Mouse (Mus musculus): ENCODE data around the gene Lrrc25. TPM values are rescaled to one million over a fixed set of nuclear protein-coding genes. Genes with fewer than 3 reads are reported as not detected.
"Not testable (repeated sequence)": the region's sequence is repeated elsewhere in the genome, so short reads cannot be mapped to it uniquely, and the experiment has no call there.

The Lrrc25 gene
- polyA plus RNA-seq, 1 experiment, result not detected

GRCm38 (mm10) chr8:70577207-70577606 lies 38.7 kb upstream of the Lrrc25 start:
- H3K27me3 ChIP-seq (ENCODE audit: control insufficient read depth, insufficient read depth, insufficient read length), result no peaks in the 10 kb centered on the region
- peaks cover 6% of the 10 kb centered on the region for H3K36me3 ChIP-seq (ENCODE audit: control insufficient read depth, insufficient read depth)
- no peak overlapping the region for H3K4me2 ChIP-seq (ENCODE audit: low read depth)
- no peak for TF ChIP-seq E2F4 (IDR thresholded peaks at IDR 0.05; ENCODE audit: insufficient read depth)
- TF ChIP-seq POLR2A (IDR thresholded peaks at IDR 0.05; ENCODE audit: insufficient read length, low read depth), result no peak
- TF ChIP-seq USF1 (IDR thresholded peaks at IDR 0.05; ENCODE audit: low read depth), result no peak
- no peak for TF ChIP-seq MAX (IDR thresholded peaks at IDR 0.05; ENCODE audit: low read depth)
- no peak for TF ChIP-seq CEBPB (IDR thresholded peaks at IDR 0.05; ENCODE audit: insufficient read depth, poor library complexity, severe bottlenecking)
- no peak for TF ChIP-seq POLR2AphosphoS2 (IDR thresholded peaks at IDR 0.05; ENCODE audit: insufficient read length, low read depth)
- no peak overlapping the region for H3ac ChIP-seq (ENCODE audit: control insufficient read depth, insufficient read length)
- H3K79me2 ChIP-seq (ENCODE audit: control insufficient read depth, insufficient read depth), result peaks cover 4% of the 10 kb centered on the region
- no peak overlapping the region for H3K4me3 ChIP-seq

GRCm38 (mm10) chr8:70583476-70584387 lies 32.2 kb upstream of the Lrrc25 start:
- Histone ChIP-seq H3K36me3 (ENCODE audit: control insufficient read depth, insufficient read depth) (peaks cover 12% of the 10 kb centered on the region), H3K79me2 (ENCODE audit: control insufficient read depth, insufficient read depth) (no peaks in the 10 kb centered on the region), H3ac (ENCODE audit: control insufficient read depth, insufficient read length) (no peak overlapping the region), H3K4me2 (ENCODE audit: low read depth) (no peak overlapping the region), H3K4me3 (no peak overlapping the region), H3K27me3 (ENCODE audit: control insufficient read depth, insufficient read depth, insufficient read length) (no peaks in the 10 kb centered on the region)
- TF ChIP-seq POLR2AphosphoS2 (IDR thresholded peaks at IDR 0.05; ENCODE audit: insufficient read length, low read depth) (no peak), SRF (IDR thresholded peaks at IDR 0.05; ENCODE audit: control insufficient read depth, insufficient read length, low read depth) (no peak)

- Histone ChIP-seq H3K4me3 (no peak overlapping the region), H3ac (ENCODE audit: control insufficient read depth, insufficient read length) (no peak overlapping the region), H3K36me3 (ENCODE audit: control insufficient read depth, insufficient read depth) (peaks cover 12% of the 10 kb centered on the region), H3K4me2 (ENCODE audit: low read depth) (no peak overlapping the region), H3K79me2 (ENCODE audit: control insufficient read depth, insufficient read depth) (no peaks in the 10 kb centered on the region), H3K27me3 (ENCODE audit: control insufficient read depth, insufficient read depth, insufficient read length) (no peaks in the 10 kb centered on the region)
- TF ChIP-seq POLR2AphosphoS2 (IDR thresholded peaks at IDR 0.05; ENCODE audit: insufficient read length, low read depth) (no peak), MYOG (IDR thresholded peaks at IDR 0.05; ENCODE audit: control insufficient read depth in 1 of 3, insufficient read depth in 1 of 3, insufficient read length in 2 of 3, low read depth in 2 of 3) (no peak), POLR2A (IDR thresholded peaks at IDR 0.05; ENCODE audit: insufficient read length, low read depth) (no peak), E2F4 (IDR thresholded peaks at IDR 0.05; ENCODE audit: insufficient read depth) (no peak), CEBPB (IDR thresholded peaks at IDR 0.05; ENCODE audit: insufficient read depth, poor library complexity, severe bottlenecking) (no peak), USF1 (IDR thresholded peaks at IDR 0.05; ENCODE audit: low read depth) (no peak), MAX (IDR thresholded peaks at IDR 0.05; ENCODE audit: low read depth) (no peak), MYOD1 (IDR thresholded peaks at IDR 0.05; ENCODE audit: control insufficient read depth in 1 of 3, insufficient read length in 2 of 3, low read depth in 2 of 3) (no peak), TCF3 (IDR thresholded peaks at IDR 0.05; ENCODE audit: insufficient read length, low read depth) (no peak), REST (IDR thresholded peaks at IDR 0.05; ENCODE audit: insufficient read depth, insufficient read length) (no peak), TCF12 (IDR thresholded peaks at IDR 0.05; ENCODE audit: insufficient read depth, poor library complexity, severe bottlenecking) (no peak)
These were observed 31.2 kb upstream of the Lrrc25 start for GRCm38 (mm10) chr8:70584606-70585257.

- H3K4me3 ChIP-seq, result no peak overlapping the region
- no peaks in the 10 kb centered on the region for H3K27me3 ChIP-seq (ENCODE audit: control insufficient read depth, insufficient read depth, insufficient read length)
- H3K79me2 ChIP-seq (ENCODE audit: control insufficient read depth, insufficient read depth), result no peaks in the 10 kb centered on the region
- no peak overlapping the region for H3K4me2 ChIP-seq (ENCODE audit: low read depth)
- TF ChIP-seq REST (IDR thresholded peaks at IDR 0.05; ENCODE audit: insufficient read depth, insufficient read length) (no peak), TCF3 (IDR thresholded peaks at IDR 0.05; ENCODE audit: insufficient read length, low read depth) (no peak), SRF (IDR thresholded peaks at IDR 0.05; ENCODE audit: control insufficient read depth, insufficient read length, low read depth) (no peak), MAX (IDR thresholded peaks at IDR 0.05; ENCODE audit: low read depth) (no peak), MYOG (IDR thresholded peaks at IDR 0.05; ENCODE audit: control insufficient read depth in 1 of 3, insufficient read depth in 1 of 3, insufficient read length in 2 of 3, low read depth in 2 of 3) (peak in 1 of 3 experiments; percentile 18), E2F4 (IDR thresholded peaks at IDR 0.05; ENCODE audit: insufficient read depth) (no peak)
- no peak overlapping the region for H3ac ChIP-seq (ENCODE audit: control insufficient read depth, insufficient read length)
- H3K36me3 ChIP-seq (ENCODE audit: control insufficient read depth, insufficient read depth), result peaks cover 12% of the 10 kb centered on the region
These were observed 30.7 kb upstream of the Lrrc25 start for GRCm38 (mm10) chr8:70585258-70585652.

- not testable (repeated sequence) for H3ac ChIP-seq (ENCODE audit: control insufficient read depth, insufficient read length); H3K4me3 ChIP-seq; H3K79me2 ChIP-seq (ENCODE audit: control insufficient read depth, insufficient read depth); H3K27me3 ChIP-seq (ENCODE audit: control insufficient read depth, insufficient read depth, insufficient read length); H3K4me2 ChIP-seq (ENCODE audit: low read depth)
- H3K36me3 ChIP-seq (ENCODE audit: control insufficient read depth, insufficient read depth), result peaks cover 15% of the 10 kb centered on the region
These were observed 28.0 kb upstream of the Lrrc25 start for GRCm38 (mm10) chr8:70587955-70588354.

All from myocyte (in vitro differentiated cells).